Mouse (Mus musculus): ENCODE measurements around the gene Serpinf2. TPM values are rescaled to one million over a fixed set of nuclear protein-coding genes. Genes with fewer than 3 reads are reported as not detected.

Gene Serpinf2
- 0.23 TPM in 1 of 2 replicates, not detected in the other for polyA plus RNA-seq (2012; ENCODE audit: low replicate concordance)

DNA sequence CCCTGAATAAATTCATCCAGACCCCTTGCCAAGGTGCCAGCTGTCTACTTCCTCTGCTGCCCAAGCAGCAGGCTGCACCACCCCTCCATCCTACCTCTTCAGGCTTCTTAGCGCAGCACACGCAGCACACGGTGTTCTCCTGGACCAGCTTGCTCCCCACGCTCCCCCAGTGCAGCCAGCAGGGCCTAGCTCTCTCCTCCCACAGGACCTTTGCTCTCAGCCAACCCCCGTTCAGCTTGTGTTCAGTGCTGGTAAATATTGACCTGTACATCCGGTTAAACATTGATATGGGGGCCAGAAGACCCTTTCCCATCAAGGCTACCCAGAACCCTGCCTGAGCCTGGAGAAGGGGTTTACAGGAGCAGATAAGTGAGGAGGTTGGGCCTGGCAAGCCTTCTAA is at the start of gene Serpinf2:
Serpinf2 (minus strand) TSS at position 229 of the 400 bp plus-strand sequence.

GRCm38 (mm10) chr11:75486601-75487285 is 47.4 kb upstream of the Serpinf2 start, which contains the start of gene Prpf8:
Prpf8 (plus strand) TSS chr11:75486816.

GRCm38 (mm10) chr11:75460844-75461742 is 21.7 kb upstream of the Serpinf2 start, which contains the start of gene Tlcd2:
Tlcd2 (plus strand) TSS chr11:75461715.

DNA sequence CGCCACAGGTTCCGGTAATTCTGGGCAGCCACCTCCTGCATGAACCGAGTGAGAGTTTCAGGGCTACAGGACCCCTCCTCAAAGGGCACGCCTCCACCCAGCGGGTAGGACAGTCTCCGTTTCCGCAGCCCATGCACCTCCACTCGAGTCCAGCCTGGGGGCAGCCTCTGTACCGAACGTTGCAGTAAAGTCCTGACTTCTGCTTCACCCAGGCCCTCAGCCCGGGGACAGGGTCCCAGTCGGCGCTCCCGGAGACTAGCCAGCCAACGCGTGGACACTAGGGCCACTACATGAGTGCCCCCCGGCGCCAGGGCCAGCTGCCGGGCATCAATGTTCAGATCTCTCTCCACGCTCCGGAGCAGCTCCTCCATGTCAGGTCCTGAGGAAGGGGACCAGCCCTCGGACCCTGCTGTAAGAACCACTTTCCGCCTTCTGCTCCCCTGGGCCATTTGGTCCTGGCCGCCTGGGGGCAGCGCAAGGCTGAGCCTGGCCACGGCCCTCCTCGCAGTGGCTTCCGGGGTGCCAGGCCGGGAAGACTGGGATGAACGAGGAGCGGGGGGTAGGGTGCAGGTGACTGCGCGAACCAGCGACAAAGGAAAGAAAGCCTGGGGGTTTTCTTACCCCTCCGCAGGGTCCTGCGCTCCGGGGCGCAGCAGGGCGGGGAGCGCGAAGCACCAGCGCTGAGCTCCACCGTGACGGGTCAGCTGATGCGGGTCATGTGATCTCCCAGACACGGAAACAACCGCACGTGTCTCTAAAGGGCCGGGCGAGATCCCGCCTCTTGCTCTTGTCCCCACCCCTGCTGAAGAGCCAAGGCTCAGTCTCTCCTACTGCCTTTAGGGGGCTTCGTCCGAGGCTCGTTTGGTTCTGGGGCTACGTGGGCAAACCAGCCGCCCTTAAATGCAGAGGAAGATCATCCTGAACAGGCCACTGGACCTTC is 14.9 kb upstream of the Serpinf2 start, which contains the start of gene Wdr81:
Wdr81 (minus strand) TSS at position 727 of the 940 bp plus-strand sequence.

GRCm38 (mm10) chr11:75422013-75422792 is 17.2 kb downstream of the Serpinf2 start, which contains the start of gene Serpinf1:
Serpinf1 (minus strand) TSS chr11:75422701.

Other genes with a start within 250 kb of the Serpinf2 start
- gene Dph1, start 248.3 kb downstream of the Serpinf2 start, polyA plus RNA-seq (2012; ENCODE audit: low replicate concordance) = 52.3 and 91.0 TPM in 2 replicates
- gene Rtn4rl1, start 245.8 kb downstream of the Serpinf2 start, polyA plus RNA-seq (2012; ENCODE audit: low replicate concordance) = 0.71 and 0.87 TPM in 2 replicates
- 36.1 and 98.9 TPM in 2 replicates for gene Rpa1, start 91.3 kb downstream of the Serpinf2 start, polyA plus RNA-seq (2012; ENCODE audit: low replicate concordance)
- 1.1 and 1.2 TPM in 2 replicates for gene Smyd4, start 91.2 kb downstream of the Serpinf2 start, polyA plus RNA-seq (2012; ENCODE audit: low replicate concordance)
- 1.7 TPM in 2 replicates for gene Serpinf1, start 16.9 kb downstream of the Serpinf2 start, polyA plus RNA-seq (2012; ENCODE audit: low replicate concordance)
- gene Wdr81, start 15.1 kb upstream of the Serpinf2 start, polyA plus RNA-seq (2012; ENCODE audit: low replicate concordance) = 39.0 and 68.5 TPM in 2 replicates
- 4.8 and 7.8 TPM in 2 replicates for gene Tlcd2, start 22.1 kb upstream of the Serpinf2 start, polyA plus RNA-seq (2012; ENCODE audit: low replicate concordance)
- gene Prpf8, start 47.2 kb upstream of the Serpinf2 start, polyA plus RNA-seq (2012; ENCODE audit: low replicate concordance) = 27.1 and 69.4 TPM in 2 replicates
- gene Rilp, start 70.5 kb upstream of the Serpinf2 start, polyA plus RNA-seq (2012; ENCODE audit: low replicate concordance) = 0.30 and 1.1 TPM in 2 replicates
- 0.98 and 4.7 TPM in 2 replicates for gene Scarf1, start 73.9 kb upstream of the Serpinf2 start, polyA plus RNA-seq (2012; ENCODE audit: low replicate concordance)
- 17.5 and 29.1 TPM in 2 replicates for gene Slc43a2, start 92.1 kb upstream of the Serpinf2 start, polyA plus RNA-seq (2012; ENCODE audit: low replicate concordance)
- gene Pitpna, start 148.5 kb upstream of the Serpinf2 start, polyA plus RNA-seq (2012; ENCODE audit: low replicate concordance) = 18.7 and 52.8 TPM in 2 replicates
- gene Inpp5k, start 191.4 kb upstream of the Serpinf2 start, polyA plus RNA-seq (2012; ENCODE audit: low replicate concordance) = 7.7 and 60.5 TPM in 2 replicates
- gene Myo1c, start 210.9 kb upstream of the Serpinf2 start, polyA plus RNA-seq (2012; ENCODE audit: low replicate concordance) = 19.6 and 58.4 TPM in 2 replicates
- 108 and 131 TPM in 2 replicates for gene Crk, start 239.7 kb upstream of the Serpinf2 start, polyA plus RNA-seq (2012; ENCODE audit: low replicate concordance)